10 mouse cellular contexts compared by ENCODE assay signal in genomic region chr19:46516667-46517528, GRCm38 (mm10). TPM values are rescaled to one million over a fixed set of nuclear protein-coding genes. Genes with fewer than 3 reads are reported as not detected.
A peak's percentile ranks its signal among the peaks of the same experiment; 100 is the strongest.
DNase-seq lines count a peak whose midpoint lies in the region; ATAC-seq and TF ChIP-seq lines count a peak whose summit lies in the region.
"Had no signal": no experiment of that assay in that cellular context is flagged by ENCODE, and none has a peak within 500 bp of the region (broad histone marks: within the 10 kb centered on the region; RNA-seq: fewer than 3 reads in every experiment).

No protein-coding gene starts in this region.

- no peak overlapping the region for H3K9ac ChIP-seq in liver, embryonic 13.5 days
- H3K9ac ChIP-seq in embryonic facial prominence, embryonic 14.5 days (ENCODE audit: low read depth, low read length) = no peak overlapping the region
- no peak overlapping the region for H3K9ac ChIP-seq in hindbrain, postnatal 0 days (replicated peaks; ENCODE audit: low read length)
- no peak overlapping the region for H3K9ac ChIP-seq in heart, embryonic 11.5 days (ENCODE audit: low read depth, low read length)
- H3K9ac ChIP-seq: limb, embryonic 13.5 days had no signal

- ATAC-seq in liver, embryonic 13.5 days (ENCODE audit: low read depth) = no peak
- ATAC-seq in embryonic facial prominence, embryonic 14.5 days (ENCODE audit: low read depth) = no peak
- ATAC-seq in hindbrain, postnatal 0 days = no peak
- no peak for ATAC-seq in monocyte, adult 5-6 weeks (replicated peaks; ENCODE audit: insufficient number of reproducible peaks, low FRiP score, low TSS enrichment, poor library complexity, severe bottlenecking)
- ATAC-seq in heart, embryonic 11.5 days (replicated peaks; ENCODE audit: insufficient number of reproducible peaks, low FRiP score, low TSS enrichment) = no peak

- H3K4me1 ChIP-seq in liver, embryonic 13.5 days (replicated peaks) = peaks cover 41% of the 10 kb centered on the region
- peaks cover 20% of the 10 kb centered on the region for H3K4me1 ChIP-seq in embryonic facial prominence, embryonic 14.5 days (ENCODE audit: control insufficient read depth, insufficient read depth, low read length)
- peaks cover 11% of the 10 kb centered on the region for H3K4me1 ChIP-seq in hindbrain, postnatal 0 days (ENCODE audit: insufficient read depth, low read length)
- peaks cover 26% of the 10 kb centered on the region for H3K4me1 ChIP-seq in heart, embryonic 11.5 days (ENCODE audit: control insufficient read depth, insufficient read depth, low read length)

- TF ChIP-seq CTCF in hindbrain, postnatal 0 days (IDR thresholded peaks at IDR 0.05; ENCODE audit: low read depth) = no peak

- 49% methylated on average over 3 of the region's 3 CpGs for WGBS in liver, embryonic 13.5 days (ENCODE audit: insufficient replicate concordance)
- 52% methylated on average over 3 of the region's 3 CpGs for WGBS in embryonic facial prominence, embryonic 14.5 days
- 50% methylated on average over 3 of the region's 3 CpGs for WGBS in hindbrain, postnatal 0 days
- WGBS in heart, embryonic 11.5 days (ENCODE audit: insufficient replicate concordance) = 55% methylated on average over 3 of the region's 3 CpGs

- peaks cover 42% of the 10 kb centered on the region for H3K36me3 ChIP-seq in liver, embryonic 13.5 days
- H3K36me3 ChIP-seq in embryonic facial prominence, embryonic 14.5 days (ENCODE audit: control insufficient read depth, insufficient read depth, low read length) = peaks cover 51% of the 10 kb centered on the region
- peaks cover 40% of the 10 kb centered on the region for H3K36me3 ChIP-seq in hindbrain, postnatal 0 days (ENCODE audit: insufficient read depth, low read length)
- peaks cover 11% of the 10 kb centered on the region for H3K36me3 ChIP-seq in splenic B cell, adult 2 months (ENCODE audit: control insufficient read depth, insufficient read depth, low read length, poor library complexity, severe bottlenecking)
- H3K36me3 ChIP-seq in heart, embryonic 11.5 days (ENCODE audit: control insufficient read depth, insufficient read depth, low read length) = peaks cover 34% of the 10 kb centered on the region

- H3K9me3 ChIP-seq in liver, embryonic 13.5 days (replicated peaks) = no peaks in the 10 kb centered on the region
- H3K9me3 ChIP-seq in embryonic facial prominence, embryonic 14.5 days (ENCODE audit: control insufficient read depth, low read length) = no peaks in the 10 kb centered on the region
- no peaks in the 10 kb centered on the region for H3K9me3 ChIP-seq in hindbrain, postnatal 0 days (ENCODE audit: low read length)
- no peaks in the 10 kb centered on the region for H3K9me3 ChIP-seq in heart, embryonic 11.5 days (replicated peaks; ENCODE audit: control insufficient read depth, low read length)
- H3K9me3 ChIP-seq: heart, embryonic 10.5 days; limb, embryonic 13.5 days had no signal

- H3K4me2 ChIP-seq in liver, embryonic 13.5 days = no peak overlapping the region
- no peak overlapping the region for H3K4me2 ChIP-seq in embryonic facial prominence, embryonic 14.5 days (ENCODE audit: low read depth, low read length)
- no peak overlapping the region for H3K4me2 ChIP-seq in hindbrain, postnatal 0 days (ENCODE audit: low read depth, low read length)
- no peak overlapping the region for H3K4me2 ChIP-seq in heart, embryonic 11.5 days

- no peak overlapping the region for H3K4me3 ChIP-seq in liver, embryonic 13.5 days (replicated peaks)
- no peak overlapping the region for H3K4me3 ChIP-seq in embryonic facial prominence, embryonic 14.5 days (ENCODE audit: low read depth, low read length)
- no peak overlapping the region for H3K4me3 ChIP-seq in hindbrain, postnatal 0 days (ENCODE audit: low read length)
- H3K4me3 ChIP-seq in heart, embryonic 11.5 days (ENCODE audit: low read depth, low read length) = no peak overlapping the region
- H3K4me3 ChIP-seq: limb, embryonic 13.5 days had no signal

- no peak for DNase-seq in liver, embryonic 13.5 days
- DNase-seq in liver = no peak
- no peak for DNase-seq in embryonic facial prominence, embryonic 14.5 days (ENCODE audit: low spot score)
- no peak for DNase-seq in hindbrain, postnatal 0 days (ENCODE audit: low spot score)
- peak; percentile 45 for DNase-seq in splenic B cell, adult 2 months (ENCODE audit: low read depth, low spot score)
- DNase-seq in right cerebral cortex, adult 18-20 months = no peak

- H3K27ac ChIP-seq in liver, embryonic 13.5 days = peak overlapping the region; percentile 21
- H3K27ac ChIP-seq in embryonic facial prominence, embryonic 14.5 days (replicated peaks; ENCODE audit: low read depth, low read length) = peak overlapping the region; percentile 48; the same call in 1 of the 2 replicates
- 0 out of 2 replicates have a peak overlapping the region, but pooled peaks have one; percentile 51 for H3K27ac ChIP-seq in hindbrain, postnatal 0 days
- H3K27ac ChIP-seq in heart, embryonic 11.5 days (ENCODE audit: low read depth, low read length) = no peak overlapping the region

- peaks cover 4% of the 10 kb centered on the region; the same call in 1 of the 2 replicates for H3K27me3 ChIP-seq in liver, embryonic 13.5 days
- H3K27me3 ChIP-seq in embryonic facial prominence, embryonic 14.5 days (replicated peaks; ENCODE audit: control insufficient read depth, insufficient read depth, low read length) = no peaks in the 10 kb centered on the region
- H3K27me3 ChIP-seq in hindbrain, postnatal 0 days (ENCODE audit: insufficient read depth, low read length) = no peaks in the 10 kb centered on the region
- H3K27me3 ChIP-seq in splenic B cell, adult 2 months (ENCODE audit: control insufficient read depth, insufficient read depth, low read length, poor library complexity, severe bottlenecking) = no peaks in the 10 kb centered on the region
- H3K27me3 ChIP-seq in heart, embryonic 11.5 days (ENCODE audit: control insufficient read depth, insufficient read depth, low read length) = no peaks in the 10 kb centered on the region
- H3K27me3 ChIP-seq: limb, embryonic 13.5 days had no signal

RNA-seq across cellular contexts. Expression of gene Trim8, which starts 15.4 kb away (rescaled TPM):
- polyA plus RNA-seq in liver, embryonic 13.5 days (2015; fragmentation: Nextera tagmentation; extraction: Ambion mirVana) = 9.1 and 9.2 TPM in 2 replicates
- 21.5 and 27.1 TPM in 2 replicates for polyA plus RNA-seq in embryonic facial prominence, embryonic 14.5 days (2014; fragmentation: Nextera tagmentation; extraction: Ambion mirVana)
- 108 and 115 TPM in 2 replicates for total RNA-seq in hindbrain, postnatal 0 days (2014; rRNA removed)
- polyA plus RNA-seq in hindbrain, postnatal 0 days (2015; fragmentation: Nextera tagmentation; extraction: Ambion mirVana) = 28.8 and 29.7 TPM in 2 replicates
- 35.4 to 50.0 TPM (median 39.9 TPM) in 3 replicates for total RNA-seq in monocyte, adult 5-6 weeks (2017)
- 18.0 and 18.6 TPM in 2 replicates for polyA plus RNA-seq in heart, embryonic 11.5 days (2014; fragmentation: Nextera tagmentation; extraction: Ambion mirVana)

RNA-seq across cellular contexts. Expression of gene Arl3, which starts 56.1 kb away (rescaled TPM):
- polyA plus RNA-seq in liver, embryonic 13.5 days (2015; fragmentation: Nextera tagmentation; extraction: Ambion mirVana) = 29.8 and 32.1 TPM in 2 replicates
- polyA plus RNA-seq in embryonic facial prominence, embryonic 14.5 days (2014; fragmentation: Nextera tagmentation; extraction: Ambion mirVana) = 83.7 and 94.0 TPM in 2 replicates
- 66.2 and 71.1 TPM in 2 replicates for total RNA-seq in hindbrain, postnatal 0 days (2014; rRNA removed)
- polyA plus RNA-seq in hindbrain, postnatal 0 days (2015; fragmentation: Nextera tagmentation; extraction: Ambion mirVana) = 220 and 224 TPM in 2 replicates
- 7.1 to 26.2 TPM (median 18.2 TPM) in 3 replicates for total RNA-seq in monocyte, adult 5-6 weeks (2017)
- 67.5 and 83.5 TPM in 2 replicates for polyA plus RNA-seq in heart, embryonic 11.5 days (2014; fragmentation: Nextera tagmentation; extraction: Ambion mirVana)

RNA-seq across cellular contexts. Expression of gene Sfxn2, which starts 56.3 kb away (rescaled TPM):
- polyA plus RNA-seq in liver, embryonic 13.5 days (2015; fragmentation: Nextera tagmentation; extraction: Ambion mirVana) = 18.3 and 19.8 TPM in 2 replicates
- polyA plus RNA-seq in embryonic facial prominence, embryonic 14.5 days (2014; fragmentation: Nextera tagmentation; extraction: Ambion mirVana) = 16.7 and 19.7 TPM in 2 replicates
- total RNA-seq in hindbrain, postnatal 0 days (2014; rRNA removed) = 8.1 and 10.2 TPM in 2 replicates
- 12.0 and 13.0 TPM in 2 replicates for polyA plus RNA-seq in hindbrain, postnatal 0 days (2015; fragmentation: Nextera tagmentation; extraction: Ambion mirVana)
- total RNA-seq in monocyte, adult 5-6 weeks (2017) = 8.9 to 11.1 TPM (median 10.2 TPM) in 3 replicates
- 8.1 and 10.5 TPM in 2 replicates for polyA plus RNA-seq in heart, embryonic 11.5 days (2014; fragmentation: Nextera tagmentation; extraction: Ambion mirVana)
